Mouse (Mus musculus) liver, embryonic 11.5 days (tissue): ENCODE measurements around the gene Plekha7. TPM values are rescaled to one million over a fixed set of nuclear protein-coding genes. Genes with fewer than 3 reads are reported as not detected.
A peak's percentile ranks its signal among the peaks of the same experiment; 100 is the strongest.

ENCODE experiments used
- ATAC-seq: fragments of 200-750 bp; cut with Nextera tagmentation; replicated peaks from 2 replicates; pipeline ENCODE4 v1.8.0; 2017; ENCODE audit warnings: moderate number of reproducible peaks, mild to moderate bottlenecking, moderate TSS enrichment, moderate library complexity; ENCODE audit not compliant: low FRiP score
- DNase-seq: peaks from one replicate; pipeline ENCODE4 v3.0.0-alpha.2; 2017; ENCODE audit warnings: low spot score
- H3K27ac ChIP-seq: fragments of 300-500 bp; sonication (generic); 2 replicates; pipeline ENCODE4 v1.5.1; 2014; ENCODE audit warnings: mild to moderate bottlenecking, low read depth, low read length, control low read depth
- H3K27me3 ChIP-seq: fragments of 300-500 bp; sonication (generic); replicated peaks from 2 replicates; pipeline ENCODE4 v1.6.1; 2014; ENCODE audit warnings: low read length, mixed read lengths; ENCODE audit not compliant: control insufficient read depth, insufficient read depth
- H3K36me3 ChIP-seq: fragments of 300-500 bp; sonication (generic); 2 replicates; pipeline ENCODE4 v1.6.1; 2014; ENCODE audit warnings: mild to moderate bottlenecking, low read length, moderate library complexity, mixed read lengths; ENCODE audit not compliant: control insufficient read depth, insufficient read depth
- H3K4me1 ChIP-seq: fragments of 300-500 bp; sonication (generic); replicated peaks from 2 replicates; pipeline ENCODE4 v1.6.1; 2014; ENCODE audit warnings: low read length, mixed read lengths; ENCODE audit not compliant: control insufficient read depth, insufficient read depth
- H3K4me2 ChIP-seq: fragments of 300-500 bp; sonication (generic); 2 replicates; pipeline ENCODE4 v1.6.1; 2014; ENCODE audit warnings: mild to moderate bottlenecking, control low read depth, moderate library complexity
- H3K4me3 ChIP-seq: fragments of 300-500 bp; sonication (generic); 2 replicates; pipeline ENCODE4 v1.5.1; 2014; ENCODE audit warnings: low read depth, low read length, control low read depth
- H3K9ac ChIP-seq: fragments of 300-500 bp; sonication (generic); 2 replicates; pipeline ENCODE4 v1.6.1; 2014; ENCODE audit warnings: low read depth, low read length, control low read depth
- H3K9me3 ChIP-seq: fragments of 300-500 bp; sonication (generic); 2 replicates; pipeline ENCODE4 v1.6.1; 2016; ENCODE audit warnings: low read length, inconsistent platforms, mixed read lengths; ENCODE audit not compliant: control insufficient read depth
- WGBS: fragments of 180-500 bp; shearing (Covaris S2); extraction: QIAGEN DNeasy Blood & Tissue Kit; methylation state at CpG from one replicate; pipeline ENCODE4 v1.1.7; 2014; 5-methylcytosine and 5-hydroxymethylcytosine counted together
- polyA plus RNA-seq: library from polyadenylated mRNA; unstranded; fragments of >200 nt; fragmentation: Nextera tagmentation; extraction: Ambion mirVana; gene quantifications from 2 replicates; pipeline ENCODE4 v1.2.1, GENCODE M21; 2014

The Plekha7 gene
- polyA plus RNA-seq, 1 experiment from 2014 or later: 7.9 TPM

DNA sequence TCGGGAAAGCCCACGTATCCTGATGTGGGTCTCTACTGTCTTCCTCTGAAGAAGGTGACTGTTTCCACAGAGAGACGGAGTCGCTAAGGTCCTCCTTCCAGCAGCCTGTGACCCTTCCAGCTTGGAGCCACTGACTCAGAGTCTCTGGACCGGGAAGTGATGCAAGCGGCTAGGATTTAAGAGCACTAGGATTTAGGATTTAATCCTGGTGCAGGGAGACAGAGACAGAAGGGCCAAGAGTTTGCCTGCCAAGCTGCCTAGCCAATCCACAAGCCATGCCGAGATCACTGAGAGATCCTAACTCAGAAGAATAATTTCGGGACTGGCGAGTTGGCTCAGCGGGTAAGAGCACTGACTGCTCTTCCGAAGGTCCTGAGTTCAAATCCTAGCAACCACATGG, 59.6 kb downstream of the Plekha7 start:
- H3K4me3 ChIP-seq: no peak overlapping the region
- no peaks in the 10 kb centered on the region for H3K36me3 ChIP-seq
- no peak overlapping the region for H3K4me2 ChIP-seq
- no peak overlapping the region for H3K9ac ChIP-seq
- H3K27me3 ChIP-seq: no peaks in the 10 kb centered on the region
- ATAC-seq (no peak), DNase-seq (no peak)
- H3K27ac ChIP-seq: no peak overlapping the region
- 91% methylated on average over 11 of the region's 11 CpGs for WGBS
- 0 out of 2 replicates have a peak, but pooled peaks cover 4% of the 10 kb centered on the region for H3K4me1 ChIP-seq
- H3K9me3 ChIP-seq: no peaks in the 10 kb centered on the region

DNA sequence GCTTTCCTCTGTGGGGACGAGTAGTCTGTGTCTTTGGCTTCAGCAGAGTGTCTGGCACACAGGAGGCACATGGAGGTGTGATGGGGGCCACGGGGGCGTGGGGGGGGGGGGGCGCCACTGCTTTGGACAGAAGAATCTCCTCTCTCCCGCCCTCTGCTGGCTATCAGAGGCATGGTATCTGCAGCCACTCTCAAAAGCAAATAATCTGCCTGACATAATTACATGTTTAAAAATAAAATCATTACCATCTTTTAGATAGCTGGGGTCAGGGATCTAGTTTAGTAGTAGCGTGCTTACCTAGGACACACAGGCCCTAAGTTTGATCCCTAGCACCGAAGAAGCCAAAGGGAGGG, 60.8 kb downstream of the Plekha7 start:
- WGBS: 8% methylated on average over 6 of the region's 7 CpGs
- no peak for ATAC-seq
- Histone ChIP-seq H3K27ac (no peak overlapping the region), H3K4me3 (no peak overlapping the region), H3K9me3 (no peaks in the 10 kb centered on the region), H3K9ac (no peak overlapping the region), H3K4me1 (0 out of 2 replicates have a peak, but pooled peaks cover 4% of the 10 kb centered on the region), H3K36me3 (no peaks in the 10 kb centered on the region), H3K27me3 (no peaks in the 10 kb centered on the region), H3K4me2 (peak overlapping the region; percentile 50)
- DNase-seq: no peak

DNA sequence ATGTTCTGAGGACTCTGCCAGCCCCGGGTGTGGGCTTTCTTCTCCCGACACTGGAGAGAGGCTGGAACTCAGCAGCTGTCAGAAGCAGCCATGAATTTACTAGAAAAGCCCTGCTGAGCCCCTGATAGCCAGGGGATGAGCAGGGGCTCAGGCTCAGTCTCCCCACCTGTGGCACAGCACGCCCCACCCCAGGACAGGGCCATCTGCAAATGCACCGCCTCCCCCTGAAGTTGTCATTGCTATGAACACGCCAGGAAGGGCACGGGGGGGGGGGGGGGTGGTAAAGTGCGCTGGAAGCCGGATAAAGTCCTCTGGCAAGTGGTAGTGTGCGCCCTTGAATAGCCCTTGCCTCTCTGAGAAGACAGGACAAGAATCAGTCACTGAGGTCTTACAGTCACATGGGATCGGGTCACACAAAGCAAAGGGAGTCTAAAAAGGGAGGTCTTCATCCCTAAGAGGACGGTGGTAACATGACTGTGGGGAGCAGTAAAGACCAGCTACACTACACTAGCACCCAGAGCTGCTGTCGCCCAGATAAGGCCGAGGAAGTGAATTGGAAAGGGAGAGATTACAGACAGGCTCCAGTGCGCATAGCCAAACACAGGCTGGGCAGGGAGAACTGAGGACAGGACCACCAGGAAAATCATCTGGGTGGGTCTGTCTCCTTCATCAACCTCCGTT, 61.3 kb downstream of the Plekha7 start:
- Histone ChIP-seq H3K27me3 (no peaks in the 10 kb centered on the region), H3K4me3 (0 out of 2 replicates have a peak overlapping the region, but pooled peaks have one; percentile 0), H3K4me2 (peak overlapping the region; percentile 50), H3K4me1 (0 out of 2 replicates have a peak, but pooled peaks cover 6% of the 10 kb centered on the region), H3K9ac (no peak overlapping the region), H3K9me3 (no peaks in the 10 kb centered on the region), H3K36me3 (no peaks in the 10 kb centered on the region), H3K27ac (no peak overlapping the region)
- ATAC-seq: peak; percentile 68
- 25% methylated on average over 15 of the region's 15 CpGs for WGBS
- no peak for DNase-seq

DNA sequence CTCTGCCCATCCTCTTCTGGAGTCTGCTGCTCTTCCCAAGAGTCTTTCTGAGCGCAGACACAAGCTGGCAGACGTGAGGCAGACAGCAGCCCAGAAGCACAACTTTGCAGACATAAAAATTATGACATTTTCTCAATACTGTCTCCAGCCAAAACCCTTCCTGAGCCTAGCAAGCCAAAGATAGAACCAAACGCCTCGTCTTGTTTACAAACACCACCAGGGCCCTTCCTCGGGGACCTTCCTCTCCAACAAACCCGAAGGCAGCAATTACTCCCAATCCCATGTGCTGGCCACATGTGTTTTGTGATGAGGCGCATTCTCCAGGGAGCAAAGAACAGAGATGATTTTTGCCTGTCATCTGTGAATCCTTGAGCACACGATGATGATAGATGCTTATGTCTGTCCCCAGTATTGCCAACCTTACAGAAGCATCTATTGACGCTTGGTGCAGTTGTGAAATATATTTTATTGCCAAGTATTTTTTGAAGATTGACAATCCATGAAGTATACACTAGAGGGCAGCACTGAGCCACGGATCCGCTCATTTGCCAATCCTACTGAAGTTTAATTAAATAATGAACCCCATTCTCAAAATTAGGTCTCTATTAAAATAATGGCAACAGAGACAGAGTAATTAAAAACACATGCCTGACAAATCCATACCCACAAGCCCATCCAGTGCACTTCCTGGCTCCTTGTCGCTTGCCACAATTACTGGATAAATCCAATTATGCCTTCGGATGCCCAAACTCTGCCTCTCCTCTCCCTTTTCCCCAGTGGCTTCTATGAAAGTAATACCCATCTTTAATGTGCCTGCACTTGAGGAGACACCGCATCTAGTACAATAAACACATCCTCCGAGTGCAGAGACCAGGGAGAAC, 62.1 kb downstream of the Plekha7 start:
- ATAC-seq (no peak), DNase-seq (no peak)
- H3K27me3 ChIP-seq: no peaks in the 10 kb centered on the region
- no peak overlapping the region for H3K9ac ChIP-seq
- H3K4me3 ChIP-seq: no peak overlapping the region
- H3K9me3 ChIP-seq: no peaks in the 10 kb centered on the region
- H3K27ac ChIP-seq: no peak overlapping the region
- 0 out of 2 replicates have a peak, but pooled peaks cover 6% of the 10 kb centered on the region for H3K4me1 ChIP-seq
- H3K4me2 ChIP-seq: peak overlapping the region; percentile 50
- no peaks in the 10 kb centered on the region for H3K36me3 ChIP-seq
- 33% methylated on average over 15 of the region's 15 CpGs for WGBS

DNA sequence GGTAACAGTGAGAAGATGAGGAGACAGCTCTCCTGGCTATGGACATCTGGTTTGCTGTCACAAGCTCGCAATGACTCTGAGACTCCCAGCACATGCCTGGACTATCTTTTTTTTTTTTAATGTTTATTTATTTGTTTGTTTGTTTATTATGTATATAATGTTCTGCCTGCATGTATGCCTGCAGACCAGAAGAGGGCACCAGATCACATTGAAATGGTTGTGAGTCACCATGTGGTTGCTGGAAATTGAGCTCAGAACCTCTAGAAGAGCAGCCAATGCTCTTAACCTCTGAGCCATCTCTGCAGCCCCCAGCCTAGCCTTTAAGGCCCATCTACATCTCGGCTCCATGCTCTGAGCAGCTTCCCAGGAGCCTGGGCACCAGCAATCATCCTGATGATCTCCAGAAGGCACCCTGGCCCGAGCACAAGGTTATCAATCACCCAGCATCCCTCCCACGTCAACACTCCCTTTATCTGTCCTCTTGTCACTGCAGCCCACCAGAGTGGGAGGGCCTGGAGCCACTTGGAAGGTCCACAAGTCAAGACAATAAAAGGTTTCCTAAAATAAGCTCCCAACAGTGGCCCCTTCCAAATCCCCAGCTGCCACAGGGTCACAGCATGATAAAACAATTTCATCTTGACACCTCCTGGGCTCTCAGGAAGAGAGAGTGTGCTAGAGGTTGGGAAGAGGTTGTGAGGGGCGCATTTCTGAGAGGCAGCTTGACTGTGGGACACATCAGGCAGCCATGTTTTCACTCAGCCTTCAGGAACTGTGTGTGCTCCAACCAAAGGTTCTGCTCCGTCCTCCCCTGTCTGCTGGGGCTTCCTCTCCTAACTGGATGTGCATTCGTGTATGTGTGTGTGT, 63.6 kb downstream of the Plekha7 start:
- H3K36me3 ChIP-seq: no peaks in the 10 kb centered on the region
- no peak overlapping the region for H3K9ac ChIP-seq
- no peak for DNase-seq
- H3K4me1 ChIP-seq: 0 out of 2 replicates have a peak, but pooled peaks cover 6% of the 10 kb centered on the region
- no peak overlapping the region for H3K4me3 ChIP-seq
- ATAC-seq: no peak
- 0 out of 2 replicates have a peak, but pooled peaks cover 3% of the 10 kb centered on the region for H3K27me3 ChIP-seq
- 36% methylated on average over 7 of the region's 7 CpGs for WGBS
- no peaks in the 10 kb centered on the region for H3K9me3 ChIP-seq
- no peak overlapping the region for H3K4me2 ChIP-seq
- no peak overlapping the region for H3K27ac ChIP-seq

DNA sequence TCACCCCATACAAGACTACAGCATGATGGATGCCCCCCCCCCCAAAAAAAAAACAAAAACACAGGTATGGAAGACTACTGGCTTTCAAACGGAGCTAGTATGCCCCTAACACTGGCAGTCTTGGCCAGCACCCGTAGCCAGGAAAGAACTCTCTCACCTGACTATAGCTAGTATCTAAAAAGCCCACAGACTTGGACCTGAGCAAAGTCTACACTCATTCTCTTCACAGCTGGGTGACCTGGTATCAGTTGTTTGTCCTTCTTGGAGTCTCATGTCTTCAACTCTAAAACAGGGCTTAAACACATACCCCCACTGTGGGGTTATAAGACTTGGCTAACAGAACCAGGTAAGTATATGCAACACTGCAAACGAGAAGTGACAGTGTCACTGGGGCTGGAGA, 65.4 kb downstream of the Plekha7 start:
- H3K36me3 ChIP-seq: no peaks in the 10 kb centered on the region
- H3K4me1 ChIP-seq: 0 out of 2 replicates have a peak, but pooled peaks cover 6% of the 10 kb centered on the region
- no peak for DNase-seq
- H3K9ac ChIP-seq: no peak overlapping the region
- no peaks in the 10 kb centered on the region for H3K9me3 ChIP-seq
- H3K27ac ChIP-seq: no peak overlapping the region
- H3K27me3 ChIP-seq: peaks cover 18% of the 10 kb centered on the region
- no peak for ATAC-seq
- no peak overlapping the region for H3K4me2 ChIP-seq
- H3K4me3 ChIP-seq: no peak overlapping the region
- WGBS: 82% methylated on average over 3 of the region's 3 CpGs

DNA sequence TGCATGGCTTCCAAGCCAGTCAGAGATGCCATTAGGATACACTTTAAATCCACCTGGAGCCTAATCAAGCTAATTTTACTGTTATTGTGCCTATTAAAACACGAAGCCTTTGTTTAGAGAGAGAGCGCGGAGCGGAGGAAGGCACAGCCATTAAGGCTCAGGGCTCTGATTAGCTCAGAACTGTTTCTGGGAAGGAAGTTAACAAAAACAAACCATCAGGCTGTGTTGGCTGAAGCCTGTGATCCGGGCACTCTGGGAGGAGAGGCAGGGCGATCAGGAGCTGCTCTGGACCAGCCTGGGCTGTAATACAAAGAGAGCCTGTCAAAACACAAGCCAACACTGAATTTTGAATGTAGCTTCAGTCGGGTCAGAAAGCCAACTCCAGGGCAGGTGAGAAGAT, 66.6 kb downstream of the Plekha7 start:
- H3K4me2 ChIP-seq: no peak overlapping the region
- ATAC-seq (no peak), DNase-seq (no peak)
- H3K4me1 ChIP-seq: 0 out of 2 replicates have a peak, but pooled peaks cover 2% of the 10 kb centered on the region
- no peak overlapping the region for H3K27ac ChIP-seq
- H3K9ac ChIP-seq: no peak overlapping the region
- peaks cover 30% of the 10 kb centered on the region for H3K27me3 ChIP-seq
- H3K4me3 ChIP-seq: no peak overlapping the region
- no peaks in the 10 kb centered on the region for H3K9me3 ChIP-seq
- 55% methylated on average over 7 of the region's 7 CpGs for WGBS
- H3K36me3 ChIP-seq: no peaks in the 10 kb centered on the region

DNA sequence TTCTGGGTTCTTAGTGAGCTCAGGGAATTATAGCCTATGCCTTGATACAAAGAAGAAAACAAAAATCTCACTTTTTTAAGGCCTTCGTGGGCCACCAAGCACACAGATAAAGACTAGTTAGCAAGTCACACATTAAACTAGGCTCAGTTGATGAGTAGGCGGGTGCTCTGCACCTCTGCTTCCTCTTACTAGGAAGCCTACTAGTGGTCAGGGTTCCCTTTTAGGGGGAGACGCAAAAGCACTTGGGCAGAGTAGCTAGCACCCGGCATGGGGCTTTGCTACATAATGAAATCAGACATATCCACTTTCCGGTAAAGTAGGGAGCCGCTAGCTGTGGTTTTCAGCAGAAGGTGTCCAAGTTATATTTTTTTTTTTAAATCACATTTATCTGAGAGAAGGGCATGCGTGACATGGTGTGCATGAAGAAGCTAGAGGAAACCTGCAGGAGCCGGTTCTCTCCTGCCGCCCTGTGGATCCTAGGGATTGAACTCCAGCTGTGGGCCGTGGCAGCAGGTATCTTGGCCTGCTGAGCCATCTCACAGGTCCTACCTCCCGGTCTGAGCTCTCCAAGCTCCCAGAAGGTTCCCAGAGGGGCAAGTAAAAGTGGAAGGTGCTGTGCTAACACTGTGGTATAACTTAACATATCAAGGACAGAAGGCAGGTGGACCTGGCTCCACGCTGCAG, 67.2 kb downstream of the Plekha7 start:
- Histone ChIP-seq H3K27ac (no peak overlapping the region), H3K4me2 (no peak overlapping the region), H3K36me3 (no peaks in the 10 kb centered on the region), H3K9ac (no peak overlapping the region), H3K4me3 (no peak overlapping the region), H3K9me3 (no peaks in the 10 kb centered on the region), H3K27me3 (peaks cover 35% of the 10 kb centered on the region), H3K4me1 (0 out of 2 replicates have a peak, but pooled peaks cover 2% of the 10 kb centered on the region)
- ATAC-seq: no peak
- DNase-seq: no peak
- 65% methylated on average over 12 of the region's 12 CpGs for WGBS
